Mouse (Mus musculus) hindbrain, embryonic 11.5 days (tissue): ENCODE measurements at regions not wholly inside any gene's neighbourhood (a gene's known extent, or its start where the extent isn't known, plus 50 kb on each side); places are given as distances from the start of the nearest gene placed in this dataset.

Source experiments
- ATAC-seq: fragments of 200-750 bp; cut with Nextera tagmentation; 2 replicates; pipeline ENCODE4 v1.8.0; 2017; ENCODE audit warnings: mild to moderate bottlenecking, moderate TSS enrichment, moderate library complexity; ENCODE audit not compliant: low FRiP score
- DNase-seq: peaks from one replicate; pipeline ENCODE4 v3.0.0-alpha.2; 2015; ENCODE audit warnings: low spot score
- H3K27ac ChIP-seq: fragments of 300-500 bp; sonication (generic); 2 replicates; pipeline ENCODE4 v1.5.1; 2014; ENCODE audit warnings: mild to moderate bottlenecking, low read depth, low read length
- H3K27me3 ChIP-seq: fragments of 300-500 bp; sonication (generic); 2 replicates; pipeline ENCODE4 v1.6.1; 2014; ENCODE audit warnings: mild to moderate bottlenecking, low read length, moderate library complexity, mixed read lengths; ENCODE audit not compliant: control insufficient read depth, insufficient read depth
- H3K36me3 ChIP-seq: fragments of 300-500 bp; sonication (generic); 2 replicates; pipeline ENCODE4 v1.6.1; 2014; ENCODE audit warnings: mild to moderate bottlenecking, low read length, moderate library complexity, mixed read lengths; ENCODE audit not compliant: control insufficient read depth, insufficient read depth
- H3K4me1 ChIP-seq: fragments of 300-500 bp; sonication (generic); replicated peaks from 2 replicates; pipeline ENCODE4 v1.6.1; 2014; ENCODE audit warnings: low read length, mixed read lengths; ENCODE audit not compliant: control insufficient read depth, insufficient read depth
- H3K4me2 ChIP-seq: fragments of 300-500 bp; sonication (generic); replicated peaks from 2 replicates; pipeline ENCODE4 v1.6.1; 2014; ENCODE audit warnings: mild to moderate bottlenecking, low read depth, low read length
- H3K4me3 ChIP-seq: fragments of 300-500 bp; sonication (generic); 2 replicates; pipeline ENCODE4 v1.5.1; 2014; ENCODE audit warnings: low read depth, low read length
- H3K9ac ChIP-seq: fragments of 300-500 bp; sonication (generic); 2 replicates; pipeline ENCODE4 v1.6.1; 2014; ENCODE audit warnings: low read depth, low read length
- H3K9me3 ChIP-seq: fragments of 300-500 bp; sonication (generic); 2 replicates; pipeline ENCODE4 v1.6.1; 2016; ENCODE audit warnings: low read length; ENCODE audit not compliant: control insufficient read depth
- WGBS: fragments of 180-500 bp; shearing (Covaris S2); extraction: QIAGEN DNeasy Blood & Tissue Kit; methylation state at CpG from one replicate; pipeline ENCODE4 v1.1.7; 2014; 5-methylcytosine and 5-hydroxymethylcytosine counted together

DNA sequence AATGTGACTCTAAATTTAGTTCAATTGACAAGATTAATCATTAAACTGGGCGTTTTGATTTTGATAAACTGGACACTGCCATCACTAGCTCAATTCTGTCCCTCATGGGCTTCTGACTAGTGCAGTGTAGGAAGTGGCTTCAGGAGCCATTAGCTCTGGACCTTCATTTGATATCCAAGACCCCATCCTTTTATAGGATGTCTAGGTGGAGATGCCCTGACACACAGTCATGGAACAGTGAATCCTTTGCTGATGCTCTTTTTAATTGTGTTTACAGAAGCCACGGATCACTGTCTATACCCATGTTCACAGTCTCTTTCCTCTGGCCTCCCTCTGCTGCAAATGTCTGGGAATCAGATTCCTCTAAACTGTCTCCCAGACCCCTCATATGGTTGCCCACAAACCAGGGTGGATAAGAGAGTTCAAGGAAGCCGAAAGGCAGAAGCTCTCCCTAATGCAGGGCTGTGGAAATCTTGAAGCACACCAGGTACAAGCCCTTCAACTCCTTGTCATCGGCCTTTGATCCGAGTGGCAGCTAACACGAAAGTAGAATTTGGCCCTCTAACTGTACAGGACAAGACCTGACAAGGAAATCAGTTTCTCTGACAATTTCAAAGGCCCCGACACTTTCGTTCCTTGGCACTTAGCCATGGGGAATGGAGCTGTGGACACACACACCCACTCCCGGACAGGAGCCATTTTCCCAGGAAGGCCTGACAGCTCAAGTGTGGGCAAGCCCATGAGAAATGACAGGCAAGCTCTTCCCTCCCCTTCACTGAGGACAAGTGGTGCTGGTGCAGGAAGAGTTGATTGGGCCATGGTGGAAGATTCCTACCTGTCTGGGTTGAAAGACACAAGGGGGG lies 135.2 kb upstream of the Parp11 start:
- H3K9ac ChIP-seq = no peak overlapping the region
- H3K4me3 ChIP-seq = no peak overlapping the region
- H3K27ac ChIP-seq = no peak overlapping the region
- no peak for ATAC-seq
- no peaks in the 10 kb centered on the region for H3K4me1 ChIP-seq
- H3K4me2 ChIP-seq = no peak overlapping the region
- no peaks in the 10 kb centered on the region for H3K9me3 ChIP-seq
- H3K27me3 ChIP-seq = 0 out of 2 replicates have a peak, but pooled peaks cover 2% of the 10 kb centered on the region
- WGBS = 87% methylated on average over 9 of the region's 9 CpGs
- no peak for DNase-seq
- H3K36me3 ChIP-seq = no peaks in the 10 kb centered on the region

DNA sequence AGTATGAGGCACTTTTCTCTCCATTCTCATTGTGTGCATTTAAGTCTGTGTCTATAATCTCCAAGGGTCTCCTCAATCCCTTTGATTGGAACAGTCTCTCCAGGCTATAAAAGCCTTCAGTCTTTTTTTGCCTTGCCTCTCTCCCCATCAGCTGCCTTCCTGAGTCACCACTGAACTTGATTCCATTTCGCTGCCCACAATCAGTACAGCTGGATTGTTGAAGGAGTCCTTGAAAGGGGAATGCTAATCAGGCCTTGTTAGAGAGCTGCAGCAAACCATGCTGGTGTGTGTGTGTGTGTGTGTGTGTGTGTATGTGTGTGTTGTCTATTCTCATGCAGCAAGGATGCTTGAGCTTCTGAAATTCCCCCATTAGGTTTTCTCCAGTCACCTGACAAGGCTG lies 129.3 kb upstream of the Parp11 start:
- DNase-seq (no peak), ATAC-seq (no peak)
- 57% methylated on average over 1 of the region's 1 CpGs for WGBS
- Histone ChIP-seq H3K9ac (no peak overlapping the region), H3K9me3 (no peaks in the 10 kb centered on the region), H3K27ac (no peak overlapping the region), H3K36me3 (no peaks in the 10 kb centered on the region), H3K27me3 (no peaks in the 10 kb centered on the region), H3K4me1 (no peaks in the 10 kb centered on the region), H3K4me2 (no peak overlapping the region), H3K4me3 (no peak overlapping the region)

DNA sequence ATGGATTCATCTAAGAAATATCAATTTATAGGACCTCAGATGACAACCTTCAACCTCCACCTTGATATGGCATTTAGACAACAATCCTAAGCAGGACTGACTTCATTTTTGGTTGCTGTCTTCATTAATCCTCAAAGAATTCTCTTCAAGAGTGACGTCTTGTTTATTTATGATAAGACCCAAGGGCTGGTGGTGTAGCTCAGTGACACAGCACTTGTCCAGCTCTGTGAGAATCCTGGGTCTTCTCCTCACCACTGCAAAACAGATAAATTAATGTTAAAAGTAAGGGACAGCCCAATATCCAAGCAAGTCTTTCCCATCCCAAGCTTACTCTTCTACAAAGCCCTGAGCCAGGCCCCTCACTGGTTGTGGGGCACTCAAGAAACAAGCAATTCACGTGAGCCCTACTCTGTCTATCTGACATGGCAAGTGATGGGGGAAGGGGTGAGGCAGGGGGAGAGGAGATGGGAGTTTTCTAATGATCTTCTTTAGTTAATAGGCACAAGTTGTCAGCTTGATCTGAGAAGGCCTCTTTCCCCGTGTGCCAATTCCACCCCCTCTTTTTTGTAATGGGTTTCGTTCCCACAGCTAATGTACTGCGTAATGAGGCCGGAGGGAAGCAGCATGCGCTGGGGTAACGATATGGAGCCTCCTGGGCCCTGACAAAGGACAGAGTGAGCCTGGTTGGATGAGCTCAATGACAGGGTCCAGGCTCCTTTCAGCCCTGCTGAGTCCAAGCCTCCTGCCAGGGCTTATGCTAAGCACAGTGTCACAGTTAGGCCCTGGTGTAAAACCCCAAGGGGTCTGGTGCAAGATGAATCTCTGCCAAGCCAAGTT lies 127.7 kb upstream of the Parp11 start:
- H3K4me3 ChIP-seq = no peak overlapping the region
- H3K27me3 ChIP-seq = no peaks in the 10 kb centered on the region
- no peaks in the 10 kb centered on the region for H3K9me3 ChIP-seq
- H3K4me2 ChIP-seq = no peak overlapping the region
- no peak for DNase-seq
- H3K4me1 ChIP-seq = no peaks in the 10 kb centered on the region
- 50% methylated on average over 8 of the region's 8 CpGs for WGBS
- no peak overlapping the region for H3K27ac ChIP-seq
- no peak overlapping the region for H3K9ac ChIP-seq
- no peaks in the 10 kb centered on the region for H3K36me3 ChIP-seq
- 0 out of 2 replicates have a peak, but pooled peaks have one; percentile 35 for ATAC-seq

DNA sequence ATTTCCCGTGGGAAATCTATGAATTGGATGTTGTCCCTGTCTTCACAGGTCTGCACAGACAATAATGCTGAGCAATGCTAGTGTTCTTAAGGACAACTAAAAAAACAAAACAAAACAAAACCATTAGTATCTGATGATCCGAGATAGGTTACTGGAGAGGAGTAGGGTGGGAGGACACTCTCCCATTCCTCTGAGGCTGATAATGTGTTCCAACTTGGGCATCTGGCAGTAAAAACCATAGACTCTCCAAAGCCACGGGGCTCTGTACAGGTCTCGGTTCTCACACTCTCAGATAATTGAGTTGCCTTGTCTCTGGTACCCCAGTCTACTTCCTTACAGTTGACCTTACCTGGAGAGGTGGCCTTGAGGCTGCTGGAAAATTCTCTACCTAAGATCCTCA lies 126.0 kb upstream of the Parp11 start:
- 90% methylated on average over 4 of the region's 4 CpGs for WGBS
- H3K4me2 ChIP-seq = no peak overlapping the region
- no peaks in the 10 kb centered on the region for H3K27me3 ChIP-seq
- no peaks in the 10 kb centered on the region for H3K9me3 ChIP-seq
- H3K27ac ChIP-seq = no peak overlapping the region
- H3K36me3 ChIP-seq = no peaks in the 10 kb centered on the region
- no peak for ATAC-seq
- no peak overlapping the region for H3K9ac ChIP-seq
- no peak overlapping the region for H3K4me3 ChIP-seq
- no peaks in the 10 kb centered on the region for H3K4me1 ChIP-seq
- no peak for DNase-seq

DNA sequence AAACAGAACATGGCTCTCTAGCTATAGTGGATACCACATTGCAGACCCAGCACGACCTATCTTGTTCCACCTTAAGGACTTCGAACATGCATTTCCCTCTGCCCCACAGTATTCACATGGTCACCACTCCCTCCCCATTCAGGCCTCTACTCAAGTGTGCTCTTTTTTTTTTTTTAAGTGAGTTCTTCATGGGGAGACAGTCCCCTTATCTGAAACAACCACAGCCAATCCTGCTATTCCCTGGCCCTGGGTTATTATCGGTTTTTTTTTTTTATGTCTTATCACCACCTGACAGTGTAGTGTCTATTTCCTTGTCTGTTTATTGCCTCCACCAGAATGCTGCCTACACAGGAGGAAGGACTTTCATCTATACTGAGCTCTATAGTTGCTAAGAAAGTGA lies 125.6 kb upstream of the Parp11 start:
- Histone ChIP-seq H3K36me3 (no peaks in the 10 kb centered on the region), H3K27ac (no peak overlapping the region), H3K27me3 (no peaks in the 10 kb centered on the region), H3K4me2 (no peak overlapping the region), H3K4me1 (no peaks in the 10 kb centered on the region), H3K9ac (no peak overlapping the region), H3K9me3 (no peaks in the 10 kb centered on the region), H3K4me3 (no peak overlapping the region)
- ATAC-seq (no peak), DNase-seq (no peak)
- 95% methylated on average over 3 of the region's 3 CpGs for WGBS

DNA sequence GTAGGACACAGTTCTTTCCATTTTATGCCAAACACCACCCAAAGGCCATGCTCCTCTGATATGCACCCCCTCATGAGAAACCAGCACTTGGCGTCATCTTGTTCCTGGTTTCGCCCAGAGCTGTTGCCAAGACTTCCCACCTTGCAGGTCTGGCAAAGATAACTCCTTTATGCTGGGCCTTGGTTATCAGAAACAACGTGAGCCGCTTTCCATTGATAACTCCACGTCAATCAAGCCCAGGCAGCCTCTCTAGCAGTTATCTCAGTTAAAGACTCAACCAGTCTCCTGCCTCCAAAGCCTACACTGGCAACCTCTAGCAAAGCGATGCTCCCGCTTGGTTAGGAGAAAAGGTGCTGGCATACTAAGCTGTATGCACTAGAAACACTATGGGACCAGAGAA lies 124.2 kb upstream of the Parp11 start:
- Histone ChIP-seq H3K4me1 (no peaks in the 10 kb centered on the region), H3K4me3 (no peak overlapping the region), H3K4me2 (no peak overlapping the region), H3K27ac (no peak overlapping the region), H3K9ac (no peak overlapping the region), H3K27me3 (no peaks in the 10 kb centered on the region), H3K9me3 (no peaks in the 10 kb centered on the region), H3K36me3 (no peaks in the 10 kb centered on the region)
- DNase-seq (no peak), ATAC-seq (no peak)
- WGBS = 82% methylated on average over 7 of the region's 7 CpGs

DNA sequence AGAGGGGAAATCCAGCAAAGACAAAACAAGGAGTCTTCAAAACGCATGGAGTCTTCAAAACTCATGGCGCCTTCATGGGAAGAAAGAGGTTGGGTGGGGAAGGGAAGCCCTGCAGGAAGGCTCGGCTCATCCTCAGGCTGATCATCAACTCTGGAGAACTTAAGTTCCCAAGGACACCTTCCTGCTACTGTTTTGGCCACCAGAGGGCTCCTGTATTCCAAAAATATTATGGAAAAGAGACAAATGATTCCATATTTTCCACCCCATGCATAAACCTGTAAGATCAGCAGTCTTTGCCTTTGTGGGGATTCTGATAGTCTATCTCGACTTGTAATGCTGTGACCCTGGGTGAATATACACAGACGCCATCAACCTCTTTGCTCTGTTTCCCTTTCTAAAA lies 121.7 kb upstream of the Parp11 start:
- no peaks in the 10 kb centered on the region; the same call in 1 of the 2 replicates for H3K4me1 ChIP-seq
- no peak overlapping the region for H3K4me2 ChIP-seq
- no peak overlapping the region for H3K27ac ChIP-seq
- H3K4me3 ChIP-seq = no peak overlapping the region
- WGBS = 68% methylated on average over 5 of the region's 5 CpGs
- H3K27me3 ChIP-seq = no peaks in the 10 kb centered on the region
- no peaks in the 10 kb centered on the region for H3K36me3 ChIP-seq
- ATAC-seq = no peak
- no peaks in the 10 kb centered on the region for H3K9me3 ChIP-seq
- DNase-seq = peak; percentile 64
- H3K9ac ChIP-seq = no peak overlapping the region

DNA sequence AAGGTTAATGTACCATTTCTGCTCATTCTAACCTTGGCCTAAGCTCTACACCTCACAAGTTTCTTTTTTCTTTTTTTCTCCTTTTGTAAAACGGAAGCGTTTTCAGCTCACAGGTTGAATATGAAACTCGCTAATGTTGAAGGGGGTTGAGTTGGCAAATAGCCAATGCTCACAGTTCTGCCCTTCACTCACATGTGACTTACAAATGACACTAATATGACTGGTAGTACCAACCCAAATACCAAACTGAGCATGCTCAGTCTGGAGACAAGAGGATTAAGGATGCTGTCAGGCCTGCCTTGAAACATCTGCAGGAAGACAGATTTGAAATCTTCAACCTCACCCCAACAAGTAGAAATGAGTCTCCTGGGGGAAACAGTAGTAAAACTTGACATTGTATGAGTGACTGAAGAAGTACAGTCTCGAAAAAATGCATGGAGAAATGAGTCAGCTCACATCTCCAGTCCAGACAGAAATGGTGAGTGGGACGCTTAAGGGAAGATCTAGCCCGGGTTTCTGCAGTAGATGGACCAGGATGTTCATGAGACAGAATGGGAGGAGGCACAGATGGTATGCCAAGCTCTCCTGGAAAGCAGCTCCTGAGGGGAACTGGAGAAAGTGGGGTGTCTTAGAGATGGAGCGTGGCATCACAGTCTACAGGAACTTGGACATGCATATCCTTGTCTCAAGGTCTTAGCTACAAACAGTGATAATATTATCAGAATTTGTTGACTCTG lies 120.9 kb upstream of the Parp11 start:
- no peak overlapping the region for H3K27ac ChIP-seq
- H3K27me3 ChIP-seq = no peaks in the 10 kb centered on the region
- 83% methylated on average over 7 of the region's 7 CpGs for whole genome bisulfite sequencing

More for the DNA sequence above, 120.9 kb upstream of the Parp11 start:
- Histone ChIP-seq H3K9ac (no peak overlapping the region), H3K4me1 (peaks cover 4% of the 10 kb centered on the region; the same call in 1 of the 2 replicates), H3K36me3 (no peaks in the 10 kb centered on the region), H3K4me2 (no peak overlapping the region), H3K4me3 (no peak overlapping the region), H3K9me3 (no peaks in the 10 kb centered on the region)
- ATAC-seq (no peak), DNase-seq (no peak)
